Mouse (Mus musculus): ENCODE data around the gene Prkag3. TPM values are rescaled to one million over a fixed set of nuclear protein-coding genes. Genes with fewer than 3 reads are reported as not detected.
A peak's percentile ranks its signal among the peaks of the same experiment; 100 is the strongest.

Prkag3 gene
- polyA plus RNA-seq, 1 experiment = not detected

DNA sequence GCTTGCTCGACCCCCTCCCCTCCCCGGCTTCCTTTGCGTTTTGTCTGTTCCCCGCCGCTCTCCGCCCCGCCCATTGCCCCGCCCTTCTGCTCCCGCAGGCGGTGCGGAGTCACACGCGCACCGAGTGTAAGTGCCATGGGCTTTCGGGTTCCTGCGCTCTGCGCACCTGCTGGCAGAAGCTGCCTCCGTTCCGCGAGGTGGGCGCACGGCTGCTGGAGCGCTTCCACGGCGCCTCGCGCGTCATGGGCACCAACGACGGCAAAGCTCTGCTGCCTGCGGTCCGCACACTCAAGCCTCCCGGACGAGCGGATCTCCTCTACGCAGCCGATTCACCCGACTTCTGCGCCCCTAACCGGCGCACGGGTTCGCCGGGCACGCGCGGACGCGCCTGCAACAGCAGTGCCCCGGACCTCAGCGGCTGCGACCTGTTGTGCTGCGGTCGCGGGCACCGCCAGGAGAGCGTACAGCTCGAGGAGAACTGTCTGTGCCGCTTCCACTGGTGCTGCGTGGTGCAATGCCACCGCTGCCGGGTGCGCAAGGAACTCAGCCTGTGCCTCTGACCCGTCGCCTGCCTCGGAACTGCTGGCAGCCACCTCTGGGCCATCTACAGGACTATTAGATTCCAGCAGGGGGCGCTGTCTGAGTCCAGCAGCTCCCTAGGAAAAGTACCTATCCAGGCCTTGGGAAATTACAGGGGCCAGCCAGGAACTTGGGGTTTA lies 35.2 kb upstream of the Prkag3 start:
- TF ChIP-seq CTCF (IDR thresholded peaks at IDR 0.05; ENCODE audit: low read depth, low read length) (peak; percentile 67), POLR2A (IDR thresholded peaks at IDR 0.05; ENCODE audit: borderline replicate concordance, low read depth, low read length) (no peak)
- H3K4me3 ChIP-seq (ENCODE audit: insufficient read depth, low read length) = peak overlapping the region; percentile 63
- peaks cover 24% of the 10 kb centered on the region for H3K4me1 ChIP-seq (ENCODE audit: control insufficient read depth, insufficient read depth, low read length)
- no peak overlapping the region for H3K27ac ChIP-seq (ENCODE audit: insufficient read depth, low read depth, low read length)

DNA sequence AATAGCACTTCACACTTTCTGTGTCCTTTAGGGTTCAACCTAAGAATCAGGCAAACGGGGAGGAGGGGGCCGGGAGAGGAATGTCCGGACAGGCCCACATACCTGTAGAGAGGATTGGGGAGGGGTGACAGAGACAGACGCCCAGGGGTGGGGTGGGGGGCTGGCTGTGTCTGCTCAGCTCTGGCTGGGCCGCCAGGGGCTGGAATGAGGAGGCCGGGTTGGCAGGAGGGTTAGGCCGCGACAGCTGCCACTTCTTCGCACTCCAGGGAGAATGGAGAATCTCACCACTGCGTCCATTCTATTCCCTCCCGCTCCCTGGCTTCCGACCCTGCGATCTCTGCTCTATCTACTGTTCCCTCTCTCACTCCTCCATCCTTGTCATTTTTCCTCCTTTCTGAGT lies 34.5 kb upstream of the Prkag3 start:
- Histone ChIP-seq H3K27ac (ENCODE audit: insufficient read depth, low read depth, low read length) (no peak overlapping the region), H3K4me3 (ENCODE audit: insufficient read depth, low read length) (peak overlapping the region; percentile 63), H3K4me1 (ENCODE audit: control insufficient read depth, insufficient read depth, low read length) (peaks cover 31% of the 10 kb centered on the region)
- no peak for TF ChIP-seq CTCF (IDR thresholded peaks at IDR 0.05; ENCODE audit: low read depth, low read length)
- TF ChIP-seq POLR2A (IDR thresholded peaks at IDR 0.05; ENCODE audit: borderline replicate concordance, low read depth, low read length) = no peak

DNA sequence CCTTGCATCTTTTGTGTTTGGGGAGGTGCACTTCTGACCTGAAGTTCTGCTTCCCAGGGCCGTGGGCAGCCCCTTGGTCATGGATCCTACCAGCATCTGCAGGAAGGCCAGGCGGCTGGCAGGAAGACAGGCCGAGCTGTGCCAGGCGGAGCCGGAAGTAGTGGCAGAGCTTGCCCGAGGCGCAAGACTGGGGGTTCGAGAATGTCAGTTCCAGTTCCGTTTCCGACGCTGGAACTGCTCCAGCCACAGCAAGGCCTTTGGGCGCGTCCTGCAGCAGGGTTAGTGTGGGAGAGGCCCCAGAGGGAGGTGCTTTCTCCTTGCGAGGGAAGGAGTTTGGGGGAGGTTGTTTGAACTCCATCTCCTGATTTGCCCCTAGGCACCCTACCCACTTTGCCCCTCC lies 33.0 kb upstream of the Prkag3 start:
- H3K27ac ChIP-seq (ENCODE audit: insufficient read depth, low read depth, low read length) = peak overlapping the region; percentile 47
- H3K4me3 ChIP-seq (ENCODE audit: insufficient read depth, low read length) = peak overlapping the region; percentile 40
- H3K4me1 ChIP-seq (ENCODE audit: control insufficient read depth, insufficient read depth, low read length) = peaks cover 27% of the 10 kb centered on the region
- TF ChIP-seq CTCF (IDR thresholded peaks at IDR 0.05; ENCODE audit: low read depth, low read length) = no peak
- TF ChIP-seq POLR2A (IDR thresholded peaks at IDR 0.05; ENCODE audit: borderline replicate concordance, low read depth, low read length) = no peak

DNA sequence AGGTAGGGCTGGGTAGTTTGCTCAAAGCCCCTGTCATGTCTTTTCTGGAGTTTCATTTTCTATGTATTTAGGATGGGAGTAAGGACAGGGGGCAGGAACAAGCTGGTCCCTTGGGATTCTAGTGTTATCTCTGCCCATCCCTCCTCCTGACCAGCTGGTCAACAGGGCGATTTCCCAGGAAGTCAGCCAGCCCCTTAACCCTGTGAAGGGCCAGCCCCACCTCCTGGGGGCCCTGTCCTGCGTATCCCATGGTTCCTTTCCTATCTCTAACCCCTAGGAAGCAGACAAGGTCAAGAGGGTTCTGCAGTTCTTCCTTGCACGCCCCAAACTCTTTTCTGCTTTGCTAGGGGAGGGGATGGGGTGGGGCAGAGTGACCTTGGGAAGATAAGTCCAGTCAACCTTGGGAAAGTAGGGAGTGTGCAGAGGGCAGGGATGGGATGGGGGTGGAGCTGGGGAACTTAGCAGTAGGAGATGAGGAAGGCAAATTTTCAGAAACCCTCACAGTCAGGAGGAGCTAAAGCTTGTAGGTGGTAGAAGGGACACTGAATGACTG lies 30.0 kb upstream of the Prkag3 start:
- H3K4me3 ChIP-seq (ENCODE audit: insufficient read depth, low read length) = no peak overlapping the region
- no peak overlapping the region for H3K27ac ChIP-seq (ENCODE audit: insufficient read depth, low read depth, low read length)
- peaks cover 54% of the 10 kb centered on the region for H3K4me1 ChIP-seq (ENCODE audit: control insufficient read depth, insufficient read depth, low read length)
- TF ChIP-seq POLR2A (IDR thresholded peaks at IDR 0.05; ENCODE audit: borderline replicate concordance, low read depth, low read length) (no peak), CTCF (IDR thresholded peaks at IDR 0.05; ENCODE audit: low read depth, low read length) (no peak)

DNA sequence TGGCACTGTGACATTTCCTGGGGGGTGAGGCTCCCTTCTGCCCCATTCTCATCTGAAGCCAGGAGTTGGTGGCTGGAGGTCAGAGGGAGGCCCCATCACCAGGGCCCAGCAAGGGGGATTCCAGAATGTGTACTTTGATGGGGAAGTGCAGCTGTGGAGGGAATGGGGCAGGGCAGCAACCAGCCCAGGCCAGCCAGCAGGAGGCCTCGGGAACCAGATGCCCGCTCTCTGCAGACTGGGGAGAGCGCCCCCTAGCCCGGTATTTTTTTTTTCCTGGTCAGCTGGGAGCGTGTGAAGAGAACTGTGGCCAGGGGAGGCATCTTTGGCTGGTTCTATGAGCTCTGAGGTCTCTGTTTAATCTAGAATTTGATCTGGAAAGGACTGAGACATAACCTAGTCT lies 26.8 kb upstream of the Prkag3 start:
- Histone ChIP-seq H3K4me1 (ENCODE audit: control insufficient read depth, insufficient read depth, low read length) (peaks cover 47% of the 10 kb centered on the region), H3K4me3 (ENCODE audit: insufficient read depth, low read length) (no peak overlapping the region), H3K27ac (ENCODE audit: insufficient read depth, low read depth, low read length) (peak overlapping the region; percentile 21)
- no peak for TF ChIP-seq POLR2A (IDR thresholded peaks at IDR 0.05; ENCODE audit: borderline replicate concordance, low read depth, low read length)
- TF ChIP-seq CTCF (IDR thresholded peaks at IDR 0.05; ENCODE audit: low read depth, low read length) = peak; percentile 75

DNA sequence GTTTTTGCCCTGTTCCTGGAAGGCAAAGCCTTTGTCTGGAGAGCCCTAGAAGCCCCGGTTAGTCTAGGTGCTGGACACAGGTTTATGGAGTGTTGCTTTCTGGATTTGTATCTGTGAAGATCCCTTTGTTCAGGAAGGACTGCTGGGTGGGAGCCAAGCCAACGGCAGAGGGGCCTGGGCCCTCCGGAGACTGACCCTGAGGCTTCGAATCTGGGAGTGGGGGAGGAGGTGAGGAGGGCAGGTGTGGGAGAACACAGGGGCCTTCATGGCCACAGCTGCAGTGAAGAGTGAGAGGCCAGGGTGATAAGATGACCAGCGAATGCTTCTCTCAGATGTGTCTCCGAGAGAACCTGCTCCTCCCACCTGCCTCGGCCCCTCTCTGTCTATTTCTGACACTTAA lies 25.0 kb upstream of the Prkag3 start:
- TF ChIP-seq POLR2A (IDR thresholded peaks at IDR 0.05; ENCODE audit: borderline replicate concordance, low read depth, low read length) (no peak), CTCF (IDR thresholded peaks at IDR 0.05; ENCODE audit: low read depth, low read length) (no peak)
- Histone ChIP-seq H3K4me3 (ENCODE audit: insufficient read depth, low read length) (no peak overlapping the region), H3K4me1 (ENCODE audit: control insufficient read depth, insufficient read depth, low read length) (peaks cover 41% of the 10 kb centered on the region), H3K27ac (ENCODE audit: insufficient read depth, low read depth, low read length) (no peak overlapping the region)

DNA sequence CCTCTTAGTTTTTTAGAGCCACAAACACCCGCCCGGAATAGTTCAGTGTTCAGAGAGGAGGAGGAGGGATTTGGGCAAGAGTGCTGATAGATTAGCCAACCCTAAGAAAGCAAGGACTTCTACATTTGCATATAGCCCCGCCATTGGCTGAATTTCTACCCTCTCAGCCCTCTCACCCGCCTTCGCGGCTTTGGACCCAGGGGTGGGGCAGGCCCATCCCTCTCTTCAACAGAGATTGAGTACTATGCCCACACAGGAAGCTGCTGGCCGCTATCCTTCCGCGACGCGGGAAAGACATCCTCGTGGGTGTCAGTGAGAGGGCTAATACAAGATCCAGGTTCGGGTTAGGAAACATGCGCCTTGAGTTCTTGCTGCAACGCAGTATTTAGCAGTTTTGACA lies 24.1 kb upstream of the Prkag3 start:
- Histone ChIP-seq H3K4me3 (ENCODE audit: insufficient read depth, low read length) (peak overlapping the region; percentile 53; the same call in 1 of the 2 replicates), H3K4me1 (ENCODE audit: control insufficient read depth, insufficient read depth, low read length) (peaks cover 35% of the 10 kb centered on the region), H3K27ac (ENCODE audit: insufficient read depth, low read depth, low read length) (no peak overlapping the region)
- no peak for TF ChIP-seq POLR2A (IDR thresholded peaks at IDR 0.05; ENCODE audit: borderline replicate concordance, low read depth, low read length)
- TF ChIP-seq CTCF (IDR thresholded peaks at IDR 0.05; ENCODE audit: low read depth, low read length) = no peak

DNA sequence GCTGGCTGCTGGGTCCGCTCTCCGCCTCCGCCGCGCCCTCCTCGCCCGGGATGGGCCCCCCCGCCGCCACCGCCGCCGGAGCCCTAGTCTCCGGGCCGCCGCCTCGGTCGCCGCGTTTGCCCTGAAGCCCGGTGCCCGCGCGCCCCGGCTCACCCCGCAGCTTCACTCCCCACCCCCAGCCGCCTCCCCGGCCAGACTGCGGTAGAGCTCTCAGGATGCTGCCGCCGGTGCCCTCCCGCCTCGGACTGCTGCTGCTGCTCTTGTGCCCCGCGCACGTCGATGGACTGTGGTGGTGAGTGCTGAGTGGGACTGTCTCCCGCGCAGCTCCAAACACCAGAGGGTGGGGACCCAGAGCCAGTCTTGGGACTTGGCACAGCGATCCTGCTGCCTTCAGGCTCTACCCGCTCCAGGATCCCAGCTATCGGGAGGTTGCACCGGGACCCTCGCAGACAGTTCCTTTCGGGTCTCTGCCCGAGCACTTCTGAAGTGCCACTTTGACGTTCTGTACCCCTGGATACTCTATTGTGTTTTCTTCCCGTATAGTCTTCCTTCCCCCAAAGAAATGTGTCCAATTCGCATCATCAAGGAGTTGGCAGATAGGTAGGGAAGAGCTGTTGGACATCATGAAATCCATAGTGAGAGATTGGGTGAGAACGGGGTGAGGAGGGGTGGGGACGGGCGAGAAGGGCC lies 23.1 kb upstream of the Prkag3 start:
- Histone ChIP-seq H3K4me1 (ENCODE audit: control insufficient read depth, insufficient read depth, low read length) (peaks cover 35% of the 10 kb centered on the region), H3K27ac (ENCODE audit: insufficient read depth, low read depth, low read length) (no peak overlapping the region), H3K4me3 (ENCODE audit: insufficient read depth, low read length) (peak overlapping the region; percentile 53)
- no peak for TF ChIP-seq CTCF (IDR thresholded peaks at IDR 0.05; ENCODE audit: low read depth, low read length)

DNA sequence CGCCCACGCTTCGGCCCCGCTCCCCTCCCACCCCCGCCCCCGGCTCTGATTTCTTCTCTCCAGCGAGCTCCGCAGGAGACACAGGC lies 22.7 kb upstream of the Prkag3 start, which contains the start of gene Wnt6:
Gene Wnt6, plus strand, starts transcription at position 48 of the 86 bp plus-strand sequence.
- Histone ChIP-seq H3K4me1 (ENCODE audit: control insufficient read depth, insufficient read depth, low read length) (peaks cover 32% of the 10 kb centered on the region), H3K27ac (ENCODE audit: insufficient read depth, low read depth, low read length) (no peak within 1 kb of the TSS), H3K4me3 (ENCODE audit: insufficient read depth, low read length) (peak within 1 kb of the TSS; percentile 53)
- TF ChIP-seq POLR2A (IDR thresholded peaks at IDR 0.05; ENCODE audit: borderline replicate concordance, low read depth, low read length) = no peak
- TF ChIP-seq CTCF (IDR thresholded peaks at IDR 0.05; ENCODE audit: low read depth, low read length) = no peak

DNA sequence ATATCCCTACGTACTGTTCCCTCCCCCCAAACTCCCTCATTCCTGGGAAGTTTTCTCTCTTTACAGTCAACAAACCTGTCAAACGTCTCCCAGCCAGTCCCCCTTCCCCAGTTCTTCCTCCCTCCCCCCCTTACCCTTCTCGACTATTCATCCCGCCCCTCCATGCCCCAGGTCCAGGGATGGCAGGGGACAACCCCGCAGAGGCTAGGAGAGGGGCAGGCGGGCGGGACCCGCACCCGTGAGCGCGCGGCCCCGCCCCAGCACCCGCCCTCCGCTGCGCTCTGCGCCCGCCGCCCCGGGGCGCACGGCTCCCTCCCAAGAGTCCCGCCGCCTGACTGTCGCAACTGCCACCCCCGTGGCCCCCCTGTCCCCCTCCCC lies 22.4 kb upstream of the Prkag3 start:
- TF ChIP-seq CTCF (IDR thresholded peaks at IDR 0.05; ENCODE audit: low read depth, low read length) (no peak), POLR2A (IDR thresholded peaks at IDR 0.05; ENCODE audit: borderline replicate concordance, low read depth, low read length) (no peak)
- Histone ChIP-seq H3K27ac (ENCODE audit: insufficient read depth, low read depth, low read length) (no peak overlapping the region), H3K4me3 (ENCODE audit: insufficient read depth, low read length) (0 out of 2 replicates have a peak overlapping the region, but pooled peaks have one; percentile 20), H3K4me1 (ENCODE audit: control insufficient read depth, insufficient read depth, low read length) (peaks cover 31% of the 10 kb centered on the region)

Data from bone marrow macrophage, adult 2 months (primary cell).